Mouse (Mus musculus) limb, embryonic 13.5 days (tissue): Measurements from ENCODE around the gene Rftn1. TPM values are rescaled to one million over a fixed set of nuclear protein-coding genes. Genes with fewer than 3 reads are reported as not detected.

Source experiments
- ATAC-seq: fragments of 200-750 bp; cut with Nextera tagmentation; 2 replicates; pipeline ENCODE4 v1.8.0; 2017; ENCODE audit warnings: low read depth, moderate number of reproducible peaks, moderate TSS enrichment; ENCODE audit not compliant: low FRiP score
- H3K27ac ChIP-seq: fragments of 300-500 bp; sonication (generic); 2 replicates; pipeline ENCODE4 v1.5.1; 2015; ENCODE audit warnings: inconsistent platforms, mild to moderate bottlenecking, moderate library complexity
- H3K27me3 ChIP-seq: fragments of 300-500 bp; sonication (generic); 2 replicates; pipeline ENCODE4 v1.6.1; 2015; ENCODE audit warnings: mild to moderate bottlenecking, inconsistent platforms
- H3K36me3 ChIP-seq: fragments of 300-500 bp; sonication (generic); 2 replicates; pipeline ENCODE4 v1.6.1; 2015; ENCODE audit warnings: inconsistent platforms, mild to moderate bottlenecking, moderate library complexity
- H3K4me1 ChIP-seq: fragments of 300-500 bp; sonication (generic); 2 replicates; pipeline ENCODE4 v1.6.1; 2015; ENCODE audit warnings: inconsistent platforms
- H3K4me2 ChIP-seq: fragments of 300-500 bp; sonication (generic); replicated peaks from 2 replicates; pipeline ENCODE4 v1.6.1; 2015; ENCODE audit warnings: inconsistent platforms, mild to moderate bottlenecking, moderate library complexity
- H3K4me3 ChIP-seq: fragments of 300-500 bp; sonication (generic); 2 replicates; pipeline ENCODE4 v1.5.1; 2015; ENCODE audit warnings: moderate library complexity, mild to moderate bottlenecking, inconsistent platforms
- H3K9ac ChIP-seq: fragments of 300-500 bp; sonication (generic); 2 replicates; pipeline ENCODE4 v1.6.1; 2015; ENCODE audit warnings: mild to moderate bottlenecking, inconsistent platforms
- H3K9me3 ChIP-seq: fragments of 300-500 bp; sonication (generic); 2 replicates; pipeline ENCODE4 v1.6.1; 2016; ENCODE audit warnings: inconsistent platforms
- WGBS: fragments of 180-500 bp; shearing (Covaris S2); methylation state at CpG from one replicate; pipeline ENCODE4 v1.1.7; 2015; 5-methylcytosine and 5-hydroxymethylcytosine counted together
- polyA plus RNA-seq: library from polyadenylated mRNA; unstranded; fragments of >200 nt; fragmentation: Nextera tagmentation; extraction: Ambion mirVana; gene quantifications from 2 replicates; pipeline ENCODE4 v1.2.1, GENCODE M21; 2015

Rftn1 gene
- polyA plus RNA-seq, 1 experiment from 2014 or later, result 17.2 TPM

DNA sequence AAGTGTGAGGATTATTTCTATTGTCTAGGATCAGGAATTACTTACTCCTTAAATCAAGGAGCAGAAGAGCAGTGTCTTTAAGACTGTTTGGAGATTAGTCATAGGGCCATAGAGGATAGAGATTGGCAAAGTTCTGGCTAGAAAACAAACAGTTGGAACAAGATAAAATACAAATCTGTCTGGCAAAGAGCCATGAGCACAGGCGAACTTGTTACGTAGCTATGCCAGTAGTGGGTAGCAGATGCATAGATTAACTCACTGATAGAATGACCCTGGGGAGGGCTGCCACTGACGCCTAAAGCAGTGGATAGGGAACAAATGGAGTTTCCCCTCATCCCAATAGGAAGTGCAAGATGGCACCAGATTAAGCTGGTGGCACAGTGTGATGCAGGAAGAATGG lies 97.1 kb downstream of the Rftn1 start:
- 73% methylated on average over 3 of the region's 3 CpGs for WGBS
- ATAC-seq, result no peak

DNA sequence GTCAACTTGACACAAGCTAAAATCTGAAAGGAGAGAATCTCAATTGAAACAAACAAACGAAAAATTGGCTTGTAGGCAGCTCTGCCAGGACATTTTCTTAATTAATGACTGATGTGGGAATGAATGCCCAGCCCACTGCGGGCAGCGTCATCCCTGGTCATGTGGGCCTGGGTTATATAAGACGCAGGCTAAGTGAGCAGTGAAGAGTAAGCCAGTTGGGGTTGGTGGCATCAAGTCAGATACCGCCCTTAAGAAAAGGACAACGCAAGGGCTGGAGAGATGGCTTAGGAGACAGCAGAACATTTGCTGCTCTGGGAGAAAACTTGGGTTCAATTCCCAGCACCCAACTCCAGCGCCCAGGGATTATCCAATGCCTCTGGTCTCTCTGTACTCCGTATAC lies 97.6 kb downstream of the Rftn1 start:
- Histone ChIP-seq H3K36me3 (no peaks in the 10 kb centered on the region), H3K4me2 (no peak overlapping the region), H3K9ac (no peak overlapping the region), H3K27me3 (no peaks in the 10 kb centered on the region), H3K4me1 (0 out of 2 replicates have a peak, but pooled peaks cover 10% of the 10 kb centered on the region), H3K4me3 (no peak overlapping the region), H3K27ac (no peak overlapping the region), H3K9me3 (no peaks in the 10 kb centered on the region)
- ATAC-seq, result no peak
- WGBS, result 84% methylated on average over 8 of the region's 8 CpGs

More for the DNA sequence above, 97.1 kb downstream of the Rftn1 start:
- Histone ChIP-seq H3K27me3 (no peaks in the 10 kb centered on the region), H3K36me3 (no peaks in the 10 kb centered on the region), H3K9me3 (no peaks in the 10 kb centered on the region), H3K4me3 (no peak overlapping the region), H3K9ac (no peak overlapping the region), H3K4me1 (0 out of 2 replicates have a peak, but pooled peaks cover 10% of the 10 kb centered on the region), H3K27ac (no peak overlapping the region), H3K4me2 (no peak overlapping the region)

DNA sequence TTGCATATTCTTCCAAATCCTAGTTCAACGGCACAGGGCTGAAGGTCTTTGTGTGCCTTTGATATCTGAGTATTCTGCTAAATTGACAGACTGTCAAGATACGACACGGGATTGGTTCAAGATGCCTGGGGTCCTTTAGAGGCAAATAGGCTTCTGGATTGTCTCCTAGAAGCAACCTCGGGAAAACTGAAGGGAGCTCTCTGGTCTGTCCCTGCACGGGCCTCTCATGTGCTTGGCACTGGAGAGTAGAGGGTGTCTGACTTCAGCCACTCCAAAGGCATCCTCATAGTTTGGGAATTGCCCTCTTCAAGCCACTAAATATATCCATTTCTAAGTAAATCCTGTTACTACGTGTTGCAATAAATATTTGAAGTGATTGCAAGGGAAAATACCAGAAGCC lies 98.6 kb downstream of the Rftn1 start:
- Histone ChIP-seq H3K9ac (no peak overlapping the region), H3K4me2 (no peak overlapping the region), H3K27ac (no peak overlapping the region), H3K4me3 (no peak overlapping the region), H3K36me3 (no peaks in the 10 kb centered on the region), H3K27me3 (no peaks in the 10 kb centered on the region), H3K4me1 (0 out of 2 replicates have a peak, but pooled peaks cover 10% of the 10 kb centered on the region), H3K9me3 (no peaks in the 10 kb centered on the region)
- WGBS, result 48% methylated on average over 6 of the region's 6 CpGs
- ATAC-seq, result no peak

DNA sequence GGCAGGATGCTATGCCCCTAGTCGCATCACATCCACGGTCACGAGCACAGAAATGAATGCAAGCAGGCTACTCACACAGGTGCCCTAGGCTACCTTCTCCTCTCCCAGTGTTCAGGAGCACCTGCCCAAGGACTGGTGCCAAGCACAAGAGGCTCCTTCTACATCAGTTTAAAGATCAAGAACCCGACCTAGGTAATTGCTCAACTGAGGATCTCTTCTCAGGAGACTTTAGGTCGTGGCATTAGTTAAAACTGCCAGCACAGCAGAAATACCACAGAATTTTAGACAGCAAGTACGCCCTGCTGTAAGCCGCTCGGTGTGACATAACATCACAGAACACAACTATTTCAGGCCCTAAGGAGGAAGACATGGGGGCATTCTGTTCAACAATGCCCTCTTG lies 100.7 kb downstream of the Rftn1 start:
- WGBS, result 84% methylated on average over 8 of the region's 8 CpGs
- H3K36me3 ChIP-seq, result no peaks in the 10 kb centered on the region
- no peak overlapping the region for H3K27ac ChIP-seq
- ATAC-seq, result no peak
- H3K9ac ChIP-seq, result no peak overlapping the region
- no peak overlapping the region for H3K4me3 ChIP-seq
- H3K9me3 ChIP-seq, result no peaks in the 10 kb centered on the region
- H3K27me3 ChIP-seq, result no peaks in the 10 kb centered on the region
- no peak overlapping the region for H3K4me2 ChIP-seq
- H3K4me1 ChIP-seq, result 0 out of 2 replicates have a peak, but pooled peaks cover 10% of the 10 kb centered on the region

DNA sequence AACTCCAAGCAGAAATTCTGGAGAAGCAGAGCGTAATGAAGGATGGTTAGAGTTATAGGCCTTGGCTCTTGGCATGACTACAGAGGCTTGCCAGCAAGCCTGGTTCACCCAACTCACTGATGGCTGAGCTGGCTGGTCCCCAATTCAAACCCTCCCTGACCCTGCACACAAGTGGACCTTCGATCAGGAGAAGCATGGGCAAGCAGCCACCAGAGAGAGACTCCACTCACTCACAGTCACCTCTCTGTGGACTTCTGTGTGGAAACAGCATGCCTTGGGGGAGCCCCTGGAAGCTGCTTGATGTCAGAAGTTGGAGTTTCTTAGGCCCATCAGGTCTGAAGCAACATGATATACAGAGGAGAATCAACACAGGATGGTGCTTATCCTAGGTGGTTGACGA lies 102.4 kb downstream of the Rftn1 start:
- 86% methylated on average over 3 of the region's 3 CpGs for WGBS
- no peak for ATAC-seq
- no peak overlapping the region for H3K9ac ChIP-seq

DNA sequence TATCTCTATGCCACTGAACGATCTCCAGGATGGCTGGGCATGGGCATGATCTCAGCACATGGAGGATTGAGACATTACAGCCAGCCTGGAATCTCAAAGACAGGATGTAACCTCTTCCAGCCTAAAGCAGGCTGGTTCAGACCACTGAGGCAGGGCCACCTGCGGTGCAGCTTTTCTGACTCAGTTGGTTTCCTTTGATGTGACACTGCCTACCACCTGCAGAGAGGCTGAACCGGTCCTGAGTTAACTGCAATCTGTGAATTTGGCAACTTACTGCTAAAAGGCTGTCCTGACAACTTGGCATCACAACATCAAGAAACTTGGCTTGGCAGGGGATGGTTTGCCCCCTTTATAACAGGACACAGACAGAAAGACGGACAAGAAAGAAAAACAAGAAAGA lies 103.6 kb downstream of the Rftn1 start:
- Histone ChIP-seq H3K4me3 (no peak overlapping the region), H3K27ac (no peak overlapping the region), H3K4me1 (0 out of 2 replicates have a peak, but pooled peaks cover 5% of the 10 kb centered on the region), H3K9me3 (no peaks in the 10 kb centered on the region), H3K9ac (no peak overlapping the region), H3K27me3 (no peaks in the 10 kb centered on the region), H3K36me3 (no peaks in the 10 kb centered on the region), H3K4me2 (no peak overlapping the region)
- WGBS, result 49% methylated on average over 4 of the region's 4 CpGs
- no peak for ATAC-seq

More for the DNA sequence above, 102.4 kb downstream of the Rftn1 start:
- Histone ChIP-seq H3K27me3 (no peaks in the 10 kb centered on the region), H3K4me2 (no peak overlapping the region), H3K27ac (no peak overlapping the region), H3K4me1 (0 out of 2 replicates have a peak, but pooled peaks cover 6% of the 10 kb centered on the region), H3K4me3 (no peak overlapping the region), H3K36me3 (no peaks in the 10 kb centered on the region), H3K9me3 (no peaks in the 10 kb centered on the region)

DNA sequence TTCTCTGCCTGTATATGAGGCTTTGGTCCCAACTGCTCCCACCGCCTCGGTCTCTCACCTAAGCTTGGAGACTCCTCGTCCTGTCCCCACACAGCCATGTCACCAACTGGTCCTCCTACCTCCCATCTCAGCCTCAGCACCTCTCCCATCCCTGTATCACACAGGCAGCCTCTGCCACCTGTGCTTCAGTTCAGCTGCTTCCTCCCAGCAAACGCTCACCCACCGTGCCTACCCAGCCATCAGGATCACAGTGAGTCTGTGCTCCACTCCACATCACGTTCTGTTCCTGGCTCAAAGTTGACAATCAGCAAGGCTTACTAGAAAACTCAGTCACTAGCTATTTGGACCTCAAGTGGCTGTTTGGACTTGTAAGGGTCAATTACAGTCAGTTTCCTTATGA lies 105.8 kb downstream of the Rftn1 start:
- Histone ChIP-seq H3K9ac (no peak overlapping the region), H3K9me3 (no peaks in the 10 kb centered on the region), H3K27ac (no peak overlapping the region), H3K4me2 (no peak overlapping the region), H3K4me1 (0 out of 2 replicates have a peak, but pooled peaks cover 3% of the 10 kb centered on the region), H3K36me3 (no peaks in the 10 kb centered on the region), H3K27me3 (no peaks in the 10 kb centered on the region), H3K4me3 (no peak overlapping the region)
- WGBS, result 82% methylated on average over 6 of the region's 6 CpGs
- ATAC-seq, result no peak

DNA sequence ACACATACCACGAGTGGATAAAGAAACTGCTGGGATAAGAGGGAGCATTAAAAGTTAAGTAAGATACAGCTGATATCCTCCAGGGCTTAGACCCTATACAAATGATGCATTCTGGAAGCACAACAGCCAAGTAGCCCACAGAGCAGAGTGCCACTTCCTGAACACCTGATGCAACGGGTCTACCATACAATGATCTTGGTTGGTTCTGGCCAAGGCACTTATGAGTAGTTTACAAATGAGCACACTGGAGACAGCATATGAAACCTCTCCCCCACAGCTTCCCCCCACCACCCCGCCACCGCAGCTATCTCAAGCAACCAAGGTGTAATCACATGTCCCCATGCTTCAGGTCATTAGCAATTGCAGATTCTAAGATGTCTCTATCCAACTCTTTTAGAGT lies 106.5 kb downstream of the Rftn1 start:
- H3K9me3 ChIP-seq, result no peaks in the 10 kb centered on the region
- H3K9ac ChIP-seq, result no peak overlapping the region
- no peak overlapping the region for H3K4me3 ChIP-seq
- no peaks in the 10 kb centered on the region for H3K27me3 ChIP-seq
- H3K4me1 ChIP-seq, result 0 out of 2 replicates have a peak, but pooled peaks cover 2% of the 10 kb centered on the region
- 88% methylated on average over 4 of the region's 4 CpGs for WGBS
- no peak overlapping the region for H3K27ac ChIP-seq
- H3K36me3 ChIP-seq, result no peaks in the 10 kb centered on the region
- ATAC-seq, result no peak
- no peak overlapping the region for H3K4me2 ChIP-seq

DNA sequence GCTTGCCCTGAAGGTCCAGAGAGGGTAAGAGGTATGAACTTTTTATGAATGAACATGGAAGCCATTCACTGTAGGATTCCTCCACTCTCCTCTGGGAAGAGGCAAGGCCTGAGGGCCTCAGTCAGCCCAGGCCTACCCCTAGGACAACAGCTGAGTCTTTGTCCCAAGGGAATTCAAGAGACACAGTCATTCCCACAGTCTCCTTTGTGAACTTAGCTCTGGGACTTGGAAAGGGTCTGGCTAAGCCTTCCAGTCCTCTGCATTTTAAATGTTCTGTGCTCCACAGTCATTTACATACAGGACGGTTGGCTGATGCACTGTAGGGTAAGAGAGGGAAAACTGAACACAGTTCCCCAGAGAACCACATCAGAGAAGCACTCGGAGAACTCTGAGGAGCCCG lies 107.5 kb downstream of the Rftn1 start:
- Histone ChIP-seq H3K4me1 (no peaks in the 10 kb centered on the region), H3K27ac (no peak overlapping the region), H3K36me3 (no peaks in the 10 kb centered on the region), H3K4me3 (no peak overlapping the region), H3K9me3 (no peaks in the 10 kb centered on the region), H3K4me2 (no peak overlapping the region), H3K9ac (no peak overlapping the region), H3K27me3 (no peaks in the 10 kb centered on the region)
- WGBS, result 84% methylated on average over 3 of the region's 3 CpGs
- no peak for ATAC-seq

DNA sequence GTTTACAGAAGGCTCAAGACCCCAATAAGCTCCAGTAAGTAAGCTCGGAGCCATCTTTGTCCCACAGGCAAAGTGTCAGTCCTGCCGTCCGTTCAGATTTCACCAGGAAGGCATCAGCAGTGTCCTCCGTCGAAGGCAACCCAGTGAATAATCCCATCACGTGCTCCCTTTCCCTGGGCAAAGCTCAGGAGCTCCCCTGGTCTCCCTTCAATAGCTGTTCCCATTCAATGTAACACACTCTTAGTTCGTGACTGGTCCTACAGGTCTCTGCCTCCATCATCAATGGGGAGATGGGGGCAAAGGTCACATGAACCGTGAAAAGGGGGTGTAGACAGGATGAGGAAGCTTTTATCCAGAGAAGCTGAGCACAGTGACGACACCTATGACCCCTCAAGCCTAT lies 108.8 kb downstream of the Rftn1 start:
- Histone ChIP-seq H3K27ac (no peak overlapping the region), H3K36me3 (no peaks in the 10 kb centered on the region), H3K9ac (no peak overlapping the region), H3K4me2 (no peak overlapping the region), H3K27me3 (no peaks in the 10 kb centered on the region), H3K4me3 (no peak overlapping the region), H3K4me1 (no peaks in the 10 kb centered on the region), H3K9me3 (no peaks in the 10 kb centered on the region)
- no peak for ATAC-seq
- WGBS, result 74% methylated on average over 9 of the region's 9 CpGs

DNA sequence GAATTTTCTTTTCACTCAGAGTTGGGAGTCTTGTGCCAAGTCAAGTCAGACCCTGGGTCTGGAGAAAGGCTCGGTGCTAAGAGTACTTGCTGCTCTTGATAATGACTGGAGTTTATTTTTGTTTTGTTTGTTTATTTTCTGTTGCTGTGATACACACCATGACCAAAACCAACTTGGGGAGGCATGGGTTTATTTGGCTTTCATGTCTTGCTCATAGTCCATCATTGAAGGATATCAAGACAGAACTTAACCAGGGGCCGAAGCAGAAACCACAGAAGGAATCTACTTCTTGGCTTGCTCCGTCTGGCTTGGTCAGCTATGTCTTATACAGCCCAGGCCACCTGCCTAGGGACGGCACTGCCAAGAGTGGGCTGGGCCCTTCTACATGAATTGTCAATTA lies 109.5 kb downstream of the Rftn1 start:
- no peak for ATAC-seq
- H3K4me1 ChIP-seq, result no peaks in the 10 kb centered on the region
- WGBS, result 84% methylated on average over 4 of the region's 4 CpGs
- no peak overlapping the region for H3K4me2 ChIP-seq
- H3K4me3 ChIP-seq, result no peak overlapping the region
- no peaks in the 10 kb centered on the region for H3K9me3 ChIP-seq
- no peaks in the 10 kb centered on the region for H3K36me3 ChIP-seq
- no peak overlapping the region for H3K27ac ChIP-seq
- H3K9ac ChIP-seq, result no peak overlapping the region
- no peaks in the 10 kb centered on the region for H3K27me3 ChIP-seq

DNA sequence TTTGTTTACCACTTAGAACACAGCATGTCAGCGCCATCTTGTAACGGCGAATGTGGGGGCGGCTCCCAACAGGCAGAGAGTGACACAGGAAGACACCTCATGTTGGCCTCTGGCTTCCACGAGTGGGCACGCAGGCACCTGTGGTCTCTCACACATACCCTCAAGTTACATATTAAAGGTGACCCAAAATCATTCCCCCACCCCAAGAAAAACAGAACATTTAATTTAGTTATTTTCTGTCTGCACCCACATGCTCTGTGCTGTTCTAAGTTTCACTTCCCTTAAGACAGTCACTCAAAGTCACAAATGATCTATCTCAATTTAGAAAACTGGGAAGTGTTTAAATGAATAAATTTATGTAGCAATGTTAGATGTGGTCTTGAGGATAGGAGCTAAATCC lies 111.7 kb downstream of the Rftn1 start:
- no peak overlapping the region for H3K27ac ChIP-seq
- ATAC-seq, result no peak
- H3K4me1 ChIP-seq, result no peaks in the 10 kb centered on the region
- no peak overlapping the region for H3K9ac ChIP-seq
- H3K9me3 ChIP-seq, result no peaks in the 10 kb centered on the region
- no peak overlapping the region for H3K4me2 ChIP-seq
- H3K27me3 ChIP-seq, result no peaks in the 10 kb centered on the region
- H3K36me3 ChIP-seq, result no peaks in the 10 kb centered on the region
- 98% methylated on average over 6 of the region's 6 CpGs for WGBS
- H3K4me3 ChIP-seq, result no peak overlapping the region
